Mouse (Mus musculus) spleen, adult 2 months (tissue): ENCODE results near the gene Gm11567. TPM values are rescaled to one million over a fixed set of nuclear protein-coding genes. Genes with fewer than 3 reads are reported as not detected.
"Not testable (repeated sequence)": the region's sequence is repeated elsewhere in the genome, so short reads cannot be mapped to it uniquely, and the experiment has no call there.

Experiments
- DNase-seq, 2 experiments: peaks; one replicate each; pipeline versions ENCODE4 v3.0.0 to v3.0.0-alpha.2; 2012 to 2021; ENCODE audit warnings: low spot score in 2 of 2, low read depth in 1 of 2
- H3K27ac ChIP-seq: fragments of 200-500 bp; 2 replicates; pipeline ENCODE4 v1.5.1; 2012; ENCODE audit warnings: low read length, inconsistent platforms; ENCODE audit not compliant: insufficient read depth
- H3K27me3 ChIP-seq: fragments of 200-500 bp; 2 replicates; pipeline ENCODE4 v1.6.1; 2012; ENCODE audit warnings: mild to moderate bottlenecking, moderate library complexity, low read length, inconsistent platforms; ENCODE audit not compliant: control insufficient read depth, insufficient read depth
- H3K36me3 ChIP-seq: fragments of 200-500 bp; 2 replicates; pipeline ENCODE4 v1.6.1; 2012; ENCODE audit warnings: mild to moderate bottlenecking, low read length, inconsistent platforms; ENCODE audit not compliant: control insufficient read depth, insufficient read depth
- H3K4me1 ChIP-seq: fragments of 200-500 bp; 2 replicates; pipeline ENCODE4 v1.6.1; 2011; ENCODE audit warnings: inconsistent platforms; ENCODE audit not compliant: control insufficient read depth, insufficient read depth, insufficient read length
- H3K4me3 ChIP-seq: fragments of 200-500 bp; 2 replicates; pipeline ENCODE4 v1.5.1; 2011; ENCODE audit warnings: mild to moderate bottlenecking, inconsistent platforms; ENCODE audit not compliant: insufficient read depth, insufficient read length; ENCODE audit errors: extremely low read depth
- CTCF ChIP-seq: fragments of 200-500 bp; IDR thresholded peaks from 2 replicates; pipeline ENCODE4 v1.5.1; 2011; ENCODE audit warnings: mild to moderate bottlenecking, inconsistent platforms; ENCODE audit not compliant: insufficient read depth, insufficient read length, insufficient replicate concordance; ENCODE audit errors: extremely low read depth
- POLR2A ChIP-seq: fragments of 200-500 bp; IDR thresholded peaks from 2 replicates; pipeline ENCODE4 v1.6.1; 2011; ENCODE audit warnings: low read depth, low read length, inconsistent platforms
- WGBS: fragments of 180-500 bp; shearing (Covaris S2); methylation state at CpG from one replicate; pipeline ENCODE4 v1.1.7; 2018; 5-methylcytosine and 5-hydroxymethylcytosine counted together
- polyA plus RNA-seq: library from polyadenylated mRNA; depleted of rRNA; stranded (reverse); fragments of >200 nt; gene quantifications from 2 replicates; pipeline ENCODE4 v1.2.3, GENCODE M21; 2012; rRNA removed

Gm11567 gene
- polyA plus RNA-seq, 1 experiment = not detected

- no peak overlapping the region for H3K4me3 ChIP-seq
- H3K4me1 ChIP-seq = no peaks in the 10 kb centered on the region
- WGBS = 81% methylated on average over 2 of the region's 2 CpGs
- TF ChIP-seq CTCF (no peak), POLR2A (no peak)
- H3K27me3 ChIP-seq = no peaks in the 10 kb centered on the region
- H3K36me3 ChIP-seq = no peaks in the 10 kb centered on the region
- no peak overlapping the region for H3K27ac ChIP-seq
- no peak for DNase-seq
Measured at GRCm38 (mm10) chr11:99858761-99859160, 20.2 kb upstream of the Gm11567 start.

GRCm38 (mm10) chr11:99864176-99864575, 14.8 kb upstream of the Gm11567 start, which contains the start of gene Gm11559:
Gene Gm11559, plus strand, starts transcription at chr11:99864476.
- H3K27me3 ChIP-seq, DNase-seq, H3K4me3 ChIP-seq, H3K4me1 ChIP-seq, H3K27ac ChIP-seq, H3K36me3 ChIP-seq: not testable (repeated sequence)
- 50% methylated on average over 1 of the region's 1 CpGs for WGBS

GRCm38 (mm10) chr11:99873089-99873488, 5.9 kb upstream of the Gm11567 start, which contains the start of gene Krtap9-1:
Gene Krtap9-1, plus strand, starts transcription at chr11:99873389.
- not testable (repeated sequence) for H3K27ac ChIP-seq, DNase-seq, H3K27me3 ChIP-seq, H3K36me3 ChIP-seq, H3K4me3 ChIP-seq, H3K4me1 ChIP-seq
- 78% methylated on average over 1 of the region's 1 CpGs for WGBS

- TF ChIP-seq CTCF = no peak
- TF ChIP-seq POLR2A = no peak
- DNase-seq = no peak
- Histone ChIP-seq H3K4me3 (no peak within 1 kb of the TSS), H3K27ac (no peak within 1 kb of the TSS), H3K36me3 (no peaks in the 10 kb centered on the region), H3K27me3 (no peaks in the 10 kb centered on the region), H3K4me1 (no peaks in the 10 kb centered on the region)
- WGBS = 78% methylated on average over 2 of the region's 2 CpGs
Measured at GRCm38 (mm10) chr11:99907620-99908019, 28.6 kb downstream of the Gm11567 start, which contains the start of gene Krtap31-1. Gene Krtap31-1, plus strand, starts transcription at chr11:99907920.

GRCm38 (mm10) chr11:99914451-99914850, 35.5 kb downstream of the Gm11567 start, which contains the start of gene Gm11565:
Gene Gm11565, plus strand, starts transcription at chr11:99914751.
- H3K36me3 ChIP-seq = no peaks in the 10 kb centered on the region
- no peaks in the 10 kb centered on the region for H3K27me3 ChIP-seq
- WGBS = 78% methylated on average over 3 of the region's 3 CpGs
- H3K4me3 ChIP-seq = no peak within 1 kb of the TSS
- no peak for TF ChIP-seq CTCF
- TF ChIP-seq POLR2A = no peak
- no peaks in the 10 kb centered on the region for H3K4me1 ChIP-seq
- no peak for DNase-seq
- no peak within 1 kb of the TSS for H3K27ac ChIP-seq

Other genes starting within 250 kb of the Gm11567 start
- not detected in 2 replicates for gene Krtap4-2, start 244.1 kb upstream of the Gm11567 start, polyA plus RNA-seq
- gene Krtap4-7, start 235.1 kb upstream of the Gm11567 start, polyA plus RNA-seq = not detected in 2 replicates
- not detected in 2 replicates for gene Gm11555, start 229.0 kb upstream of the Gm11567 start, polyA plus RNA-seq
- not detected in 2 replicates for gene Gm11563, start 220.2 kb upstream of the Gm11567 start, polyA plus RNA-seq
- not detected in 2 replicates for gene Krtap4-6, start 213.2 kb upstream of the Gm11567 start, polyA plus RNA-seq
- gene Gm14190, start 188.4 kb upstream of the Gm11567 start, polyA plus RNA-seq = not detected in 2 replicates
- gene Gm14180, start 144.9 kb upstream of the Gm11567 start, polyA plus RNA-seq = not detected in 2 replicates
- not detected in 2 replicates for gene Gm11595, start 106.3 kb upstream of the Gm11567 start, polyA plus RNA-seq
- gene Krtap4-8, start 98.5 kb upstream of the Gm11567 start, polyA plus RNA-seq = not detected in 2 replicates
- gene Krtap4-9, start 94.0 kb upstream of the Gm11567 start, polyA plus RNA-seq = not detected in 2 replicates
- gene Gm11596, start 85.7 kb upstream of the Gm11567 start, polyA plus RNA-seq = not detected in 2 replicates
- gene Gm11569, start 80.3 kb upstream of the Gm11567 start, polyA plus RNA-seq = not detected in 2 replicates
- gene Gm11554, start 74.7 kb upstream of the Gm11567 start, polyA plus RNA-seq = not detected in 2 replicates
- not detected in 2 replicates for gene Krtap4-13, start 69.3 kb upstream of the Gm11567 start, polyA plus RNA-seq
- not detected in 2 replicates for gene Gm11564, start 63.5 kb upstream of the Gm11567 start, polyA plus RNA-seq
- gene 2300003K06Rik, start 41.1 kb upstream of the Gm11567 start, polyA plus RNA-seq = not detected in 2 replicates
- gene Krtap4-16, start 27.6 kb upstream of the Gm11567 start, polyA plus RNA-seq = not detected in 2 replicates
- not detected in 2 replicates for gene Gm11568, start 21.3 kb upstream of the Gm11567 start, polyA plus RNA-seq
- gene Gm11559, start 14.7 kb upstream of the Gm11567 start, polyA plus RNA-seq = not detected in 2 replicates
- gene Krtap9-1, start 5.8 kb upstream of the Gm11567 start, polyA plus RNA-seq = not detected in 2 replicates
- not detected in 2 replicates for gene Krtap31-1, start 28.7 kb downstream of the Gm11567 start, polyA plus RNA-seq
- not detected in 2 replicates for gene Gm11565, start 35.6 kb downstream of the Gm11567 start, polyA plus RNA-seq
- not detected in 2 replicates for gene Krtap31-2, start 57.1 kb downstream of the Gm11567 start, polyA plus RNA-seq
- gene Krtap9-5, start 69.3 kb downstream of the Gm11567 start, polyA plus RNA-seq = not detected in 2 replicates
- gene Krtap29-1, start 99.9 kb downstream of the Gm11567 start, polyA plus RNA-seq = not detected in 2 replicates
- gene Krtap16-1, start 107.4 kb downstream of the Gm11567 start, polyA plus RNA-seq = not detected in 2 replicates
- not detected in 2 replicates for gene Krtap17-1, start 114.8 kb downstream of the Gm11567 start, polyA plus RNA-seq
- gene Krt33a, start 137.0 kb downstream of the Gm11567 start, polyA plus RNA-seq = not detected in 2 replicates
- not detected in 2 replicates for gene Krt33b, start 150.7 kb downstream of the Gm11567 start, polyA plus RNA-seq
- gene Krt34, start 162.4 kb downstream of the Gm11567 start, polyA plus RNA-seq = not detected in 2 replicates
- gene Krt31, start 171.4 kb downstream of the Gm11567 start, polyA plus RNA-seq = not detected in 2 replicates
- gene Krt32, start 209.0 kb downstream of the Gm11567 start, polyA plus RNA-seq = not detected in 2 replicates
- not detected in 2 replicates for gene Krt35, start 217.1 kb downstream of the Gm11567 start, polyA plus RNA-seq
- not detected in 2 replicates for gene Krt36, start 226.4 kb downstream of the Gm11567 start, polyA plus RNA-seq
- 0.08 TPM in 1 of 2 replicates, not detected in the other for gene Krt13, start 242.4 kb downstream of the Gm11567 start, polyA plus RNA-seq